Mouse (Mus musculus): ENCODE measurements around the gene Hnrnpul2. TPM values are rescaled to one million over a fixed set of nuclear protein-coding genes. Genes with fewer than 3 reads are reported as not detected.
"Not testable (repeated sequence)": the region's sequence is repeated elsewhere in the genome, so short reads cannot be mapped to it uniquely, and the experiment has no call there.

Gene Hnrnpul2
- polyA plus RNA-seq, 1 experiment, result 19.0 TPM

DNA sequence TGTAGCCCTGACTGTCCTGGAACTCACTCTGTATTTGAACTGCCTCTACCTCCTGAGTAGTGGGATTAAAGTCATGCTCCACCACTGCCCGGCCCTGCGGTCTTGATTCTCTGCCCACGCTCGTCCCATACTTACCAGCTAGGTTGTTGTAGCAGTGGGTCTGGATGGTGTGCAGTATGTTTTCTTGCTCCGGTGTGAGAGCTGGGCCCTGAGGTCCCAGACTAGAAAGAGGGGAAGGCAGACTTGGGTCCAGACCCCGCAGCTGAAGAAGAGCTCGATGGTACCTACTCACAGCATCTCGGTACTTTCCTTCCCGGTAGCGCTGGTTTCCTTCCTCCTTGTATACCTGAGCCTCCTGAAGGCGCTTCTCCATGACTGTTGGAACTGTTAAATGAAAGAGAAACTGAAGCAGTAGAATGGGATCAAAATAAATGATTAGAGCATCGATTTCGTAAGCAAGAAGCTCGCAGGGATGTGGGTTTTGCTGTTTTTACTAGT, 1.5 kb upstream of the Hnrnpul2 start:
- DNase-seq (ENCODE audit: low read depth), result no peak

GRCm38 (mm10) chr19:8818801-8819595, 812 bp upstream of the Hnrnpul2 start, which contains the start of gene Ttc9c:
Gene Ttc9c (minus strand): TSS chr19:8819333.
- DNase-seq (ENCODE audit: low read depth), result peak; percentile 98

- DNase-seq (ENCODE audit: low read depth), result no peak
Observed at GRCm38 (mm10) chr19:8820424-8820956, 680 bp downstream of the Hnrnpul2 start.

DNA sequence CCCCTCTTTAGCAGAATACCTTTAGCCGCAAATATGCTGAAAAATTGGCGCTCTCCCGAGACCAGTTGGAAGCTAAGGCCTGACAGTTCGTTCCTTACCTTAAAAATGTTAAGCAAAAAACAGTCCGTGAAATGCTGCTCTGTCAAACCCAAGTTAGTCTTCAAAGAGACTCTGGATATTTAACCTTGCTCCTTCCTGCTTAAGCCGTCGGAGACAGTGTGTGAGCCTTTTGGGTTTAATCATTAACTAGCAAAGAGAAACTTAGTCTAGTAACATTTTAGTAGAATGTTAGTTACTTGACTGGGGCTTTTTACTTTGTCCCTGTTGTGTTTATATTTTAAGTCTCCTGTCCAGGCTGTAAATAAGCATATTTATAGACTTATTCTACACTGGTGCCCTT, 1.3 kb downstream of the Hnrnpul2 start:
- no peak for DNase-seq (ENCODE audit: low read depth)

GRCm38 (mm10) chr19:8822696-8823095, 2.9 kb downstream of the Hnrnpul2 start:
- no peak for DNase-seq (ENCODE audit: low read depth)

DNA sequence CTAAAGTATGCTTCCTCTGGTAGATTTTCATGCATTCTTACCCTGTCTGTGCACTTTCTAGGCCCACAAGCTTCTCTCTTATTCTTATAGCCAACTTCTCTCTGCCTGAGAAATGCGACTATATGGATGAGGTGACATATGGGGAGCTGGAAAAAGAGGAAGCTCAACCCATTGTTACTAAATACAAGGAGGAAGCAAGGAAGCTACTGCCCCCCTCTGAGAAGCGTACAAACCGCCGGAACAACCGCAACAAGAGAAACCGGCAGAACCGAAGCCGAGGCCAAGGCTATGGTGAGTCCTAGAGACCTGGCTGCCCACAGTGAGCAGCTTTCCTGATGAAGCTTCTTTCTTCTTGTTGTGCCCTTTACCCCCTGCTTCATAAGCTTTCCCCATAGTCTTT, 9.8 kb downstream of the Hnrnpul2 start, which contains the start of gene AC129217.1:
Gene AC129217.1 (plus strand): TSS at position 114 of the 400 bp plus-strand sequence.
- no peak for DNase-seq (ENCODE audit: low read depth)

- DNase-seq (ENCODE audit: low read depth), result no peak
Observed at GRCm38 (mm10) chr19:8830664-8831063, 10.9 kb downstream of the Hnrnpul2 start.

DNA sequence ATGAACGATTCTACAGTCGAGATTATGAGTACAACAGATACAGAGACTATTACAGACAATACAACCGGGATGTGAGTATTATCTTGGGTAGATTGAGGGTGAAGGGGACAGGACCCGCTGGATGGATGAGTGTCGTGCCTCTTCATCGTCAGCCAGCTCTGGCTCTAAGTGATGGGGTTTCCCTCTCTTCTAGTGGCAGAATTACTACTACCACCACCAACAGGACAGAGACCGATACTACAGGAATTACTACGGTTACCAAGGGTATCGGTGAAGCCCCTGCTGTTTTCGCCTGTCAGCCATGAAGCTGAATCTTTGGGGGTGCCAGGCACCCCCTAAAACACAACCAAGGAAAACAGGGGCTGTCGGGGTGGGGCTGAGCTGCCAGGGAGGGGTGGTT, 11.5 kb downstream of the Hnrnpul2 start:
- DNase-seq (ENCODE audit: low read depth), result no peak

GRCm38 (mm10) chr19:8832971-8833370, 13.2 kb downstream of the Hnrnpul2 start:
- DNase-seq (ENCODE audit: low read depth), result no peak

- not testable (repeated sequence) for DNase-seq (ENCODE audit: low read depth)
Observed at GRCm38 (mm10) chr19:8836327-8836726, 16.5 kb downstream of the Hnrnpul2 start.

- DNase-seq (ENCODE audit: low read depth), result no peak
Observed at GRCm38 (mm10) chr19:8837251-8837791, 17.5 kb downstream of the Hnrnpul2 start, which contains the start of gene Bscl2. Gene Bscl2 (plus strand): TSS chr19:8837467.

GRCm38 (mm10) chr19:8838041-8838730, 18.4 kb downstream of the Hnrnpul2 start:
- DNase-seq (ENCODE audit: low read depth), result no peak

GRCm38 (mm10) chr19:8839103-8839907, 19.5 kb downstream of the Hnrnpul2 start, which contains the start of gene Gng3:
Gene Gng3 (minus strand): TSS chr19:8839194.
- no peak for DNase-seq (ENCODE audit: low read depth)

DNA sequence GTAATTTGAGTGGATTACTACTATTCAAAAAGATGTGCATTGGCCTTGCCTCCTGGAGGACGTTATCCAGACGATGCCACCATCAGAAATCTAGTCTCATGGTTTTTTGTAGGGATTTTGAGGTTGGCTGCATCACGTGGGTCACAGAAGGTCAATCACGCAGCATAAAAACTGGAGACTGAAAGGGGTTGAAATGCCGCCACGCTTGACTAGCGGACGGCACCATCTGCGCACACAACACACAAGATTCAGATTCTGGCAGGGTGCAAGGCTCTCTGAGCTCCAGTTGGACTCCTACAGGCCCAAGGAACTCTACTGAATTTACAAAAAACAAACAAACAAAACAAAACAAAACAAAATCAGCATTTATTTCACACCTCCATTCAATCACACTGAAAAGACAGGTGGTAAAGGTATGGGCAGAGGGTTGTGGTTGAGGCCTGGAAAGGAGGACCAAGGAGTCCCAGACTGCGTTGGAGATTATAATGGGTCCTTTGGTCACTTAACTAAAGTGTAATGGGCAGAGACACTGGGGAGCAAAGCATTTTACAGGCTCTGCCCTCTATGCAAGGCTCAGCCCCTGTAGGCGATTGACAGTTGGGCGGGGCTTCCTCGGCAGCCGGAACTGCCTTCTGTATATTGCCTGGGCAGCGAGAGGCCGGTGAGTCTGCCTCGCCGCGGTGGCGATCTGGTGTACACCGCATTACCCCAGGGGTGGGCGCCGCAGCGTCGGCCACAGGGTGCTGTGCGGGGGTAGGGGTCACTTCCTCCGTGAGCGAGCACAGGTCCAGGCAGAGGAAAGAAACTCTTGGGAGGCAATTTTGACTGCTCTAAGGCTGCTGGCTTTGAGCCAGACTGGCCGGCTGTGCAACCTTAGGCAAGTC, 20.3 kb downstream of the Hnrnpul2 start:
- no peak for DNase-seq (ENCODE audit: low read depth)

- DNase-seq (ENCODE audit: low read depth), result no peak
Observed at GRCm38 (mm10) chr19:8841012-8841411, 21.2 kb downstream of the Hnrnpul2 start.

GRCm38 (mm10) chr19:8842961-8843360, 23.2 kb downstream of the Hnrnpul2 start:
- DNase-seq (ENCODE audit: low read depth), result no peak

- DNase-seq (ENCODE audit: low read depth), result peak; percentile 95
Observed at GRCm38 (mm10) chr19:8844371-8845129, 24.7 kb downstream of the Hnrnpul2 start.

GRCm38 (mm10) chr19:8848356-8848755, 28.5 kb downstream of the Hnrnpul2 start:
- no peak for DNase-seq (ENCODE audit: low read depth)

DNA sequence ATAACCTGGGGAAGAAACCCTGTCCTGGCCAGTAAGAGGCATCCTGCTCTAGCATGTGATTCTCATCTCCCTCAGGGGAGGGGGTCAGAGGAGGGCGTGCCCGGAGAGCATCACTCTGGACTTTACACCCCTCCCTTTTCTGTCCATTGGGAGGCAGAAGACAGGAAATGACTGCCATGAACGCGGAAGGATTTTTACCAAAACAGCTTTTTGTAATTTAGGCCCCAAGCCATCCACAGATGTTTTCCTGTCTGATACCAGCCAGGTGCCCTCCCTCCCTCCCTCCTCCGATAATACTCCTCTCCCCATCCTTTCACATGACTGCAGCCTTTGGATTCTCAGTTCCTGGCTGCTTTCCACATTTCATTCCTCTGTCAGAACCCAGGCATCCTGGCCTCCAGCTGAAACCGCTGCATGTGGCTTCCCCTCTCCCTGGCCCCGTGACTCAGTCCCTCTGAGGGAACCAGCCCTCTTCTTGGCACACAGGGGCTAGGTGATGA, 30.6 kb downstream of the Hnrnpul2 start, which contains the start of gene Lrrn4cl:
Gene Lrrn4cl (plus strand): TSS at position 367 of the 500 bp plus-strand sequence.
- no peak for DNase-seq (ENCODE audit: low read depth)

All from gonadal fat pad, adult 2 months (tissue).